Mouse (Mus musculus): ENCODE data around the gene Actl6a.
"Not testable (repeated sequence)": the region's sequence is repeated elsewhere in the genome, so short reads cannot be mapped to it uniquely, and the experiment has no call there.

The Actl6a gene

GRCm38 (mm10) chr3:32694737-32695582, 11.1 kb upstream of the Actl6a start:
- no peak for DNase-seq (ENCODE audit: low spot score)

GRCm38 (mm10) chr3:32695583-32695980, 10.5 kb upstream of the Actl6a start:
- no peak for DNase-seq (ENCODE audit: low spot score)

- peak; percentile 73 for DNase-seq (ENCODE audit: low spot score)
Measured at GRCm38 (mm10) chr3:32698228-32698863, 7.8 kb upstream of the Actl6a start.

GRCm38 (mm10) chr3:32704021-32704420, 2.1 kb upstream of the Actl6a start:
- DNase-seq (ENCODE audit: low spot score), result not testable (repeated sequence)

GRCm38 (mm10) chr3:32704632-32705031, 1.5 kb upstream of the Actl6a start:
- not testable (repeated sequence) for DNase-seq (ENCODE audit: low spot score)

- DNase-seq (ENCODE audit: low spot score), result no peak
Measured at GRCm38 (mm10) chr3:32708052-32708367, 1.9 kb downstream of the Actl6a start.

- peak; percentile 82 for DNase-seq (ENCODE audit: low spot score)
Measured at GRCm38 (mm10) chr3:32708368-32709231, 2.5 kb downstream of the Actl6a start.

- no peak for DNase-seq (ENCODE audit: low spot score)
Measured at GRCm38 (mm10) chr3:32709388-32709787, 3.3 kb downstream of the Actl6a start.

GRCm38 (mm10) chr3:32713711-32714110, 7.6 kb downstream of the Actl6a start:
- DNase-seq (ENCODE audit: low spot score), result no peak

GRCm38 (mm10) chr3:32717403-32717802, 11.3 kb downstream of the Actl6a start:
- not testable (repeated sequence) for DNase-seq (ENCODE audit: low spot score)

GRCm38 (mm10) chr3:32718271-32718670, 12.2 kb downstream of the Actl6a start:
- no peak for DNase-seq (ENCODE audit: low spot score)

GRCm38 (mm10) chr3:32724191-32724590, 18.1 kb downstream of the Actl6a start:
- no peak for DNase-seq (ENCODE audit: low spot score)

- DNase-seq (ENCODE audit: low spot score), result no peak
Measured at GRCm38 (mm10) chr3:32725951-32726350, 19.9 kb downstream of the Actl6a start.

- DNase-seq (ENCODE audit: low spot score), result no peak
Measured at GRCm38 (mm10) chr3:32727861-32728260, 21.8 kb downstream of the Actl6a start.

- peak; percentile 90 for DNase-seq (ENCODE audit: low spot score)
Measured at GRCm38 (mm10) chr3:32736244-32737171, 30.4 kb downstream of the Actl6a start, which contains the start of gene Ndufb5. Gene Ndufb5, plus strand, starts transcription at chr3:32736990.

- DNase-seq (ENCODE audit: low spot score), result peak; percentile 4
Measured at GRCm38 (mm10) chr3:32737172-32737655, 31.1 kb downstream of the Actl6a start, which contains the start of gene Mrpl47. Gene Mrpl47, minus strand, starts transcription at chr3:32737605.

- DNase-seq (ENCODE audit: low spot score), result no peak
Measured at GRCm38 (mm10) chr3:32738549-32738948, 32.5 kb downstream of the Actl6a start.

- DNase-seq (ENCODE audit: low spot score), result no peak
Measured at GRCm38 (mm10) chr3:32742276-32742780, 36.2 kb downstream of the Actl6a start.

- no peak for DNase-seq (ENCODE audit: low spot score)
Measured at GRCm38 (mm10) chr3:32745001-32745400, 38.9 kb downstream of the Actl6a start.

- DNase-seq (ENCODE audit: low spot score), result not testable (repeated sequence)
Measured at GRCm38 (mm10) chr3:32745426-32745825, 39.3 kb downstream of the Actl6a start.

- no peak for DNase-seq (ENCODE audit: low spot score)
Measured at GRCm38 (mm10) chr3:32748384-32748783, 42.3 kb downstream of the Actl6a start.
